Mouse (Mus musculus) lung, adult 2 months (tissue): ENCODE results near the gene Gm4303.
"Not testable (repeated sequence)": the region's sequence is repeated elsewhere in the genome, so short reads cannot be mapped to it uniquely, and the experiment has no call there.

Experiments used
- CTCF ChIP-seq: fragments of 200-500 bp; IDR thresholded peaks from 2 replicates; pipeline ENCODE4 v1.5.1; 2011; ENCODE audit warnings: mild to moderate bottlenecking, low read length, control low read depth; ENCODE audit not compliant: insufficient read depth
- POLR2A ChIP-seq: fragments of 200-500 bp; IDR thresholded peaks from 2 replicates; pipeline ENCODE4 v1.6.1; 2011; ENCODE audit warnings: low read depth, mild to moderate bottlenecking, control low read depth, low read length, borderline replicate concordance; ENCODE audit errors: extremely low read depth

DNA sequence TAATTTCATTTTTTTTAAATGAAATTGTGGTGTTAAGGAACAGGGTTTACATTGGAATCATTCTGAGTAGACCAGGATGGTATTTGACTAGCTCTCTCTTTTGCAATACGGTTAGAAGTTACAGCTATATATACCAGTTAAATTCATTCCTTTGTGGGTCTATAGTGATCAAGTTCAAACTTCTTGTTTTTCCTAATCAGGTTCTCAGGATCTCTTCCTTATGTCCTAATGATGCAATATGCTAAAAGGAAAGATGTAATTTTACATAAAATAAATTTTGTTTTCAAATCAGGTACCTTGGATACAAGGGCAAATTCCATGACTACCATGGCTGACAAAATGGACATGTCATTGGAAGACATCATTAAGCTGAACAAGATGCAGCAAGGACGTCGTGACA is at the start of gene Gm4303:
- TF ChIP-seq POLR2A, CTCF: not testable (repeated sequence)
